Mouse (Mus musculus) granulocyte monocyte progenitor cell, adult 5-6 weeks (primary cell): ENCODE measurements around the gene Wdfy2. TPM values are rescaled to one million over a fixed set of nuclear protein-coding genes. Genes with fewer than 3 reads are reported as not detected.

Experiments used
- ATAC-seq: replicated peaks from 2 replicates; pipeline ENCODE4 v1.8.0; 2016; ENCODE audit warnings: mild to moderate bottlenecking, moderate TSS enrichment, inconsistent platforms; ENCODE audit not compliant: poor library complexity, severe bottlenecking
- total RNA-seq, 2 experiments: library from RNA; stranded (forward) in 1 of 2; stranded (reverse) in 1 of 2; fragments of 200-712, 200-1000 nt in 1 of 2; fragments of >200 nt in 1 of 2; fragmentation: Nextera tagmentation in 1 of 2; gene quantifications; 2 replicates each; pipeline ENCODE4 v1.2.3; 2014 to 2017

The Wdfy2 gene
- total RNA-seq, 2 experiments from 2014 or later: 21.0 to 23.7 TPM

- peak; percentile 40 for ATAC-seq
Observed at GRCm38 (mm10) chr14:62842495-62842894, 5.0 kb downstream of the Wdfy2 start.

DNA sequence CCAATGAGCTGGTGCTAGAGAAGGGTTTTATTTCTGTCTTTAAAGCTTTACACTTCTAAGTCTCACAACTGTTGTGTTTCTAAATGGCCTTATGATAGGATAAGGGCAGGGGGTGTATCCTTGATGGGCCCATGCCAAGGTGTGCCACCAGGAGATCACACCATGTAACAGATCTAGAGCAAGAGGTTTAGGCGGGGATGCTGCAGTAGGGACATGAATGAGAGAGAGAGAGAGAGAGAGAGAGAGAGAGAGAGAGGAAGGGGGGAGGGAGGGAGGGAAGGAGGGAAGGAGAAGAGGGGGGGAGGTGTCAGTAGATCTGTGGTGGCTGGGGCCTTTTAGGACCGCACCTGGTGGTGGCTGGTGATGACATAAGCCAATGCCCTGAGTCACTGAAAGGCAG, 5.5 kb downstream of the Wdfy2 start:
- ATAC-seq: no peak

- no peak for ATAC-seq
Observed at GRCm38 (mm10) chr14:62844226-62844625, 6.7 kb downstream of the Wdfy2 start.

GRCm38 (mm10) chr14:62845011-62845840, 7.7 kb downstream of the Wdfy2 start:
- peak; percentile 46 for ATAC-seq

GRCm38 (mm10) chr14:62850980-62851379, 13.5 kb downstream of the Wdfy2 start:
- no peak for ATAC-seq

- no peak for ATAC-seq
Observed at GRCm38 (mm10) chr14:62852840-62853239, 15.4 kb downstream of the Wdfy2 start.

DNA sequence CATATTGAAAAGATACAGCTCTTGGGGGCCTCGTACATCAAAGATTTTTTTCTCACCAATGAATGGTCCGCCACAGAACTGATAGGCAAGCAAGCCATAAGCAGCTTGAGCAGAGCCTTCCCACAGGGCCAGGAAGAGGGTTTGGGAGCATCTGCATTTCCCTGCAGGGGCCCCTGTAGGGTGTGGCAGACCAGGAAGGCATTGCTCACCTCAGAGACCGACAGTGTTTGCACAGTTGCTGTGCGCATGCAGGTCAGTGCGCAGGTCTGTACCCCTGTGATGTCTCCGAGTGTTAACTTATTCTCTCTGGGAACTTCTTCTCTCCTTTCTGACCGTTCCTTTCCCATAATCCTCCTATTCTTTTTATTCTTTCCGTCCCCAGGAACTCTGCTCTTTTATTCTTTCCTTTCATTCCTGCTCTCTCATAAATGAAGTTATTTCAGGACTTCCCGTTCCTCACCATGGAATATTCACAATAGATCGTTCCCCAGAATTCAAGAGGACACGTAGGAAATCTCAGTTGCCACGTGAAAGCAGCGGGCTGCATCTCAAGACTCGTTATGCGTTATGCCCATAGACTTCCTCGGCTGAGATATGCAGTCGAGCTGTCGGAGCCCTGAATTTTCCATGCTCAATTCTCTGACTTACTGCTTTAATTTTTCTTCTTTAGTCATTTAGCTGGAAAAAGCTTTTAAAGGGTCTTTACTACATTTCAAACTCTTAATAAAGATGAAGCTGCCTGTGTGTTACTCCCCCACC, 17.8 kb downstream of the Wdfy2 start:
- ATAC-seq: no peak

DNA sequence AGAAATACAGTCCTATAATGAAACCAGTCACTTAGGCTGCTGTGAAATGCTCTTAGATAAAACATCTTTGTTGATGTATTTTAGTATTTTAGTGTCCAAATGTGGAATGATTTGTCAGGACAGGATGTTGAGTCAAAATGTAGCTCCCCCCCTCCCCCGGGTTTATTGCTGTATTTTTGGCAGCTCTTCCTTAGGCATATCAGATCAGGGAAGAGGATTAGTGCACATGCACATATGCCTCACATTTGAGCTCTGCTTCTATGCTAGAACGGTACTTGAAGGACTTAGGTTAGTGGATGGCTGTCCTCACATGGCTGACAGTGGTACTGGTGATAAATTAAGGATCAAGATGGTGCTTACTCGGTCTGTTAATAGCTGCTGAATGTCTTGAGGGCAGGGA, 18.4 kb downstream of the Wdfy2 start:
- no peak for ATAC-seq

DNA sequence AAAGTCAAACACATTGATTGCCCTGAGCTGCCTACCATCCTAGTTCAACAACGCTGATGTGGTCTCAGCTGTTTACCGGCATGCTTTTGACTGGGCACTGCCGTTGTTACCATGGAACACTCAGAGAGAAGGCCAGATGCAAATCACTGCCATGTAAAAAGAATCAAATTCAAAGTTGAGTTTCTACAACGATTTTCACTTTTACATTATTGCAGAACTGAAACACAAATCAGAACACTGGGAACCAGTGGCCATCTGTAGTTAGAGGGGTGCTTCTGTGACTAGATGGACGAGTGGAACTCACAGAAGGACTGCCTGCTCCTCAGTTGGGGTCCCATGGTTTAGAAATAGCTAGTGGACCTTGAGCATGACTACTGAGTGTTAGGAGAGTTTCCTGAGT, 19.0 kb downstream of the Wdfy2 start:
- no peak for ATAC-seq

GRCm38 (mm10) chr14:62857879-62858278, 20.4 kb downstream of the Wdfy2 start:
- 0 out of 2 replicates have a peak, but pooled peaks have one; percentile 2 for ATAC-seq

GRCm38 (mm10) chr14:62858311-62858710, 20.8 kb downstream of the Wdfy2 start:
- ATAC-seq: peak; percentile 98

DNA sequence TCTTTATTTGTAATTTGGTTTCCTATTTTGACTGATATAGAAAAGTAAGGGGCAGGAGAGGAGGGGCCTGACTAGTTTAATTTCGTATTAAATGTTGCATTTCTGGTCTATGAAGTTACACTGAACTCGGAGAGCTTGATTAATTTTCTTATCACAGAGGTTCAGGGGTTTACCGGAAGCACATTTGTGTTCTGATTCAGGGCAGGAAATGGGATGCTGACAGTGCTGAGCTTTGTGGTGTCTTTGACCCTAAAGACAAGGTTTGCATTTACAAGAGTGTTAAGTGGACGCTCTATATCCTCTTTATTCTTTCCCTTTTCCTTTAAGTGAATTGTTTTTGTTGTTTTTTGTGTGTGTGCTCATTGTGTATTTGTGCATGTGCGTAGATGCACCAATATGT, 25.1 kb downstream of the Wdfy2 start:
- ATAC-seq: no peak

GRCm38 (mm10) chr14:62864254-62864653, 26.8 kb downstream of the Wdfy2 start:
- peak; percentile 74 for ATAC-seq

- ATAC-seq: peak; percentile 81
Observed at GRCm38 (mm10) chr14:62865405-62865804, 27.9 kb downstream of the Wdfy2 start.

- ATAC-seq: no peak
Observed at GRCm38 (mm10) chr14:62867069-62867468, 29.6 kb downstream of the Wdfy2 start.

GRCm38 (mm10) chr14:62867576-62867975, 30.1 kb downstream of the Wdfy2 start:
- no peak for ATAC-seq

DNA sequence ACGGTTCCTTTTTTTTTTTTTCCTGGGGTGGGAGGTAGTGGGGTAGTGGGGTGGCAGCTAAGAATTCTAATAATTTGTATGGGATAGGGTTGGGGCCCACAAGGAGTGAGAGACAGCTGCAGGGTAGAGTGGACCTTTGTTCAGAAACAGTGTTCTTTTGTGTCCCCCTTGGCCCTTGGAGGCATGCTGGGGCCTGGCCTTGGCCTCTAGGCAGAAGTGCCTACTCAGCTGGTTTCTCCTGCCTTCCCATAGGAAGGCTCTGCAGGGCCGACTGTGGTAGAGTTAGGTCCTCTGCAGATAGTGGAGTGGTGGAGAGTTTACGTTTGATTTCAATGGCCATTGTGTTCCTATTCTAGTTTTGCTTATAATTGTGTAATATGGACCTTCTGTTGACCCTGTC, 30.8 kb downstream of the Wdfy2 start:
- 0 out of 2 replicates have a peak, but pooled peaks have one; percentile 15 for ATAC-seq

GRCm38 (mm10) chr14:62870238-62870638, 32.8 kb downstream of the Wdfy2 start:
- no peak for ATAC-seq

DNA sequence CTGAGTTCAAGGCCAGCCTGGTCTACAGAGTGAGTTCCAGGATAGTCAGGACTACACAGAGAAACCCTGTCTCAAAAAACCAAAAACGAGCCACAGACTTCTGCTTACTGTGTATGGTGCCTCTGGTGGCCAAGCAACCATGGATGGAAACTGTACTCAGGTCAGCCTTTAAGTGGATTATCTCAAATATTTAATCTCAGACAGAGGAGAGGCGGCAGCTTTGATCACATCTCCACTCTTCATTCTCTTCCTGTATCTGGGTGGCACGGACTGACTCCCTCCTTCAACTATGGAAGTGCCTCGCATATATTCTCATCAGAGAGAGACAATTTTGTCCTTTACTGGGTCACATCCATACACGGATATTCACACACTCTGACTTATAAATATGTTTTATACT, 34.0 kb downstream of the Wdfy2 start:
- ATAC-seq: no peak

GRCm38 (mm10) chr14:62871932-62872331, 34.5 kb downstream of the Wdfy2 start:
- ATAC-seq: peak; percentile 34; the same call in 1 of the 2 replicates

GRCm38 (mm10) chr14:62873820-62874219, 36.3 kb downstream of the Wdfy2 start:
- no peak for ATAC-seq
